Mouse (Mus musculus) cerebellum, adult 2 months (tissue): Measurements from ENCODE around the gene Atxn3.
A peak's percentile ranks its signal among the peaks of the same experiment; 100 is the strongest.

Experiments
- CTCF ChIP-seq: fragments of 200-500 bp; IDR thresholded peaks from 2 replicates; pipeline ENCODE4 v1.5.1; 2011; ENCODE audit warnings: low read depth, mild to moderate bottlenecking, control low read depth, low read length, moderate library complexity, borderline replicate concordance; ENCODE audit not compliant: insufficient read depth
- POLR2A ChIP-seq: fragments of 200-500 bp; IDR thresholded peaks from 2 replicates; pipeline ENCODE4 v1.6.1; 2011; ENCODE audit warnings: low read length, control low read depth, borderline replicate concordance; ENCODE audit not compliant: insufficient read depth

DNA sequence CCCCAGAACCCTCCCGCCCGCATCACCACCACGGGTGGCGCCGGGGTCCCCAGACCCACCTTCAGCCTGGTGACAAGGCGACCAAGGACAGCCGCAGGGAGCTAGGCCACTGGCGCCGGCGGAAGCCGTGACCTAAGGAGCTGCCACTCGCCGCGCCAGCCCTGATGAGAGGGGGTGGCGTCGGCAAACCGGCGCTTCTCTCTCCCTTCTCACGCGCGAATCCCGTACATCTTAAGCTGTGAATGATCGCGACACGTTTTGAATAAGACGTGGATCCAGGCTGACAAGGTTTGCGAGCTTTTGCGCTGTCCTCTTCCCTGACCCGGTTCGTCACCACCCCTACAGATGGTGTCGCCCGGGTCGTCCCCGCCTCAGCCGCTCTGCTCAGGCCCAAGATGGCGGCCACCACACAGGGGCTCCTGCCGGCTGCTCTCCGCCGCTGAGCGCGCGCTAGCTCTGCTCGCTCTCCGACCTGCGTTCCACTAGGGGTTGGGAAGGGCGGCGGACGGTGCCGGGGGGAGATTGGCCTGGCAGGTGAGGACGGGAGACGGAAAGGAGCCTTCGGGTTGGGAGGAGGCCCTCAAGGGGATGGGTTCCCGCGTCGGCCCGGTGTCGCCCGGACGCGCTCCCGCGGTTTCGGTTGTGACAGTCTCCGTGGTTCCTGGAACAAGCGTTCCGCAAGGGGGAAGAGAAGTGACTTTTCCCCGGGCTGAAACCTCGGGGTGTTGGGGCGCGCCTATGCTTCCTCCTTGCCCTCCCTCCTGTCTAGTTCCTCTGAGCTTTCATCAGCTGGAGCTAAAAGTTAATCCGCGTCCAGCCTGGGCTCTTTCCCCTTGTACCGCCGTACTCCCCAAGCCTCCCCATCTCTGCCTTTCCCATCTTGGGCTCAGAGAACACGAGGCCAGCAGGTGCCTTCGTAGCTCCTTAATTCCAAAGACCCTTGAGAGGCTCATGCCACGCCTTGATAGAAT lies 17.8 kb upstream of the Atxn3 start, which contains the start of gene Cpsf2:
- TF ChIP-seq POLR2A: peak; percentile 72
- TF ChIP-seq CTCF: no peak
